Mouse (Mus musculus): ENCODE measurements around the gene Heatr5a.

Heatr5a gene

DNA sequence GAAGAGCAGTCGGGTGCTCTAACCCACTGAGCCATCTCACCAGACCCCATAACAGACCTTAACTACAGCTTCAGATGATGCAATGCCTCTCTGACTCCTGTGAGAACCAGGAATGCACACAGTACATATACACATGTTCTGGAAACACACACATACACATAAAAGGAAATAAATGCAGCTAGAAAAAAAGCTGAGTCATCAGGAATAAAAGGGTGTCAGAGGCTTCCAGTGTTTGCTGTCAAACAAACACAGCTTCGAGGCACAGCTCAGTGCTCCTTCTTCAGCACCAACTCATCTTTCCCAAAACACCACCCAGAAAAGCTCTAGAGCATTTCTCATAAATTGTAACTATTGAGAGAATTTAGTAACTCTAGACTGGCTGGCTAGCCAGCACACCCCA lies 86.3 kb downstream of the Heatr5a start:
- no peak for DNase-seq (ENCODE audit: low spot score in 2 of 2)

DNA sequence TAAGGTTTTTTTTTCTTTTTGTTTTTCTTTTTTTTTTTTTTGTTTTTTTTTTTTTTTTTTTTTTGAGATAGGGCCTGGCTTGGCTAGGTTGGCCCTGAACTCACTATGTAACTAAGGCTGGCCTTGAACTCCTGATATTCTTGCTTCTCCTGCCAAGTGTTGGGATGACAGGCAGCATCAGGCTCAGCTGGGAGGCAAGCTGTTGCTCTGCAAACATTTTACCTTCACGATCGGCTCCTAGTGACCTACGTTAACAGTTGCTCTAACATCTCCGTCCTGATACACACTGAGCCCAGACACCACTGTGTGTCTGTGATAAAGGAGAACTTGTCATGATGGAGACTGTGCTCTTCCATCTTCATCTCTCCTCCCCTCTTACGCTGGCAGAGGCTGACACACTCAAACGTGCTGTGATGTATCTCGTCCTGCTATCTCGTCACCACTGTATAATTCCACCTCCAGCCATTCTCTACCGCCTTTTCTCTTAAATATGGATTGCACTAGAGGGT lies 87.8 kb downstream of the Heatr5a start:
- DNase-seq (ENCODE audit: low spot score in 2 of 2): no peak

DNA sequence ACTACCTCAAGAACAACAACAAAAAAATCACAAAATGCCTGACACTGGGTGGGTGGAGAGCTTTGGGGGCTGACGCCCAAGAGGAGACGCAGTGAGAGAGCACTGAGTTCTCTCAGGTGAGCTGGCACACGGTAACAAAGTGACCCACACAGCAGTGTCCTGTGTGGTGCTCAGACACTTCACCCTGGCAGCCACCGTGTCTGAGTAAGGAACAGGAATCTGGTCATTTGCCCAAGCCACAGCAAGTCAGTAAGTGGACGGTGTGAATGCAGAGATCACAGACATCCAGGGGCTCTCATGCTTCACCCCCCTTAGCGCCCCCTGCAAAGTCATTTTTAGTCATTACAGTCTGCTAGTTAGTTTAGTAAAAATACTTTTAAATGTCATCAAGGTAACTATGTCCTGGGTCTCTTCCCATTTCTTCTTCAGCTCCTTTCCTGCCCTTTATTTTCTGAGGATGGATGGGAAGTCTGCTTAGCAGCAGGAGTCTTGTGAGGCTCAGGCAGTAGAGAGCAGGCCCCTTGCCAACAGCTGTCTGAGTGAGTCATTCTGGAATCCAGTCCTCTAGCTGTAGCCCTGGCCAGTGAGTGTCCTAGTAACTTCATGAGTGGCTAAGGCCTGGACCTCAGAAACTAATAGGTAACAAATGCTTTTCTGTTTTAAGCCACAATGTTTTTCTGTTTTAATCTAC lies 88.4 kb downstream of the Heatr5a start:
- DNase-seq (ENCODE audit: low spot score in 2 of 2): no peak

DNA sequence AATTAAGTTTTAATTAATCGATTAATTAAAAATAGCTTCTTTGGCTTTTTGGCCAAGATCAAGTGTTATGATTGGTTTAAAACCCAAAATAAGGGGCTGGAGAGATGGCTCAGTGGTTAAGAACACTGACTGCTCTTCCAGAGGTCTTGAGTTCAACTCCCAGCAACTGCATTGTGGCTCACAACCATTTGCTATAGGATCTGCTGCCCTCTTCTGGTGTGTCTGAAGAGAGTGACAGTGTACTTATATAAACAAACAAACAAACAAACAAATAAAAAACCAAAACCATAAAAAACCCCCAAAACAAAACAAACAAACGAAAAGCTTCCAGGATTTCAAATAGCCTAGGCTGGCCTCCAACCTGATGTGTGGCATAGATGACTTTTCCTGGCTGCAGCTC lies 89.3 kb downstream of the Heatr5a start:
- DNase-seq (ENCODE audit: low spot score in 2 of 2): no peak

DNA sequence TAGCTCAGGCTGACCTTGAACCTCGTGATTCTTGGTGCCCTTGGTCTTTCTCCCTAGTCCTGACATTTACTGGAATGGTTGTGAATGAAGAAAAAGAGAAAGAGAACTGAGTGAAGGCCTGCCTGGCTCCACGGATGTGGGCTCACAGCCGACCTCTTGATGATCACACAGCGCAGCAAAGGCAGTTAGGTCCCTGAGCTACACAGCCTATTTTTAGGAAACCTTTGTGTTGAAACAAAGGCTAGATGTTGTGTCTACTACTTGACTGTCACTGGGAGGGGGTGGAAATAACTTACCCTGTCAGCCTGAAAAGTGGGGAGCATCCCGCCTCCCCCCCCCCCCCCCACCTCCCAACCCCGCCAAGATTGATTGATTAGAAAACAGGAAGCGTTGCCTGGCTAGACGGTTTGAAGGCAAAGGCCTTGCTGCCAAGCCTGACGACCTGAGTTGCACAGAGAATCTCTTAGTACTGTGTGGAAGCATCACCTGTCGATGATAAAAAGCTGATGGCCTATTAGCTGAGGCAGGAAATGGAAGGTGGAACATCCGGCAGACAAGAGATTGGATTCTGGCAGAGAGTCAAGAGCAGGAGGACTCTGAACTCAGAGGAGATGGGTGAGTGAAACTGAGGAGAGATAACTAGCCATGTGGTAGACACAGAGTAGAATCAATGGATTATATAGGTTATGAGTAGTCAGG lies 99.5 kb downstream of the Heatr5a start:
- DNase-seq (ENCODE audit: low spot score in 2 of 2): no peak

DNA sequence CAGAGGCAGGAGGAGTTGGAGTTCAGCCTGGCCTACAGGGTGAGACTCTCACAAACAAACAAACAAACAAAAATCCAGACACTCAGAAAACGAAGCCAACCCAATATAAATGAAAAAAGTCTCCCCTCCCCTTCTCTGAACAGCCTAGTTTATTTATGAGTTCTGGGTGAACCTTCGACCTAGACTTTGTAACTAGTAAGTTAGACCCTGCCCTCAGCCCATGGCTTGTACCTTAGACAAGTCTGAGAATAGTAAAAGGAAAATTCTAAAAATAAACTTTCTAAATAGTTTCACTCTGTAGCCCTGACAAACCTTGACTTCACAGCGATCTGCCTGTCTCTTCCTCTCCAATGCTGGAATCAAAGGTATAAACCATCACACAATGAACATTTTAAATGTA lies 101.6 kb downstream of the Heatr5a start:
- no peak for DNase-seq (ENCODE audit: low spot score in 2 of 2)

DNA sequence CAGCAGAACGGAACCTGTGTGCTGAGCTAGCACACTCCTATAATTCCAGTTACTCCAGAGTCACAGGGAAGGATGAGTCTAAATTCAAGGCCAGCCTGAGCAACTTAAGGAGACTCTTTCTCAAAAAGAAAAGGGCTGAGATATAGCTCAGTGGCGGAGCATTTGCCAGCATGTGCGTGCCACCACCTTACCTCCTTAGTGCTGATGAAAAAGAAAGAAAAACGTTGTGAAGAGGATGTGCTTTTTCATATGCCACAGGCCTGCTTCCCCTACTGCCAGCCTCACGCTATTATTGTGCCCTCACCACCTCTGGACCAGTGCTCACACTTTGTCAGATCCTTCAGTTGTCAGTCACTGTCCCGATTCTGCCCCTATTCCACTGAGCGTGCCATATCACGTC lies 104.0 kb downstream of the Heatr5a start:
- no peak for DNase-seq (ENCODE audit: low spot score in 2 of 2)

DNA sequence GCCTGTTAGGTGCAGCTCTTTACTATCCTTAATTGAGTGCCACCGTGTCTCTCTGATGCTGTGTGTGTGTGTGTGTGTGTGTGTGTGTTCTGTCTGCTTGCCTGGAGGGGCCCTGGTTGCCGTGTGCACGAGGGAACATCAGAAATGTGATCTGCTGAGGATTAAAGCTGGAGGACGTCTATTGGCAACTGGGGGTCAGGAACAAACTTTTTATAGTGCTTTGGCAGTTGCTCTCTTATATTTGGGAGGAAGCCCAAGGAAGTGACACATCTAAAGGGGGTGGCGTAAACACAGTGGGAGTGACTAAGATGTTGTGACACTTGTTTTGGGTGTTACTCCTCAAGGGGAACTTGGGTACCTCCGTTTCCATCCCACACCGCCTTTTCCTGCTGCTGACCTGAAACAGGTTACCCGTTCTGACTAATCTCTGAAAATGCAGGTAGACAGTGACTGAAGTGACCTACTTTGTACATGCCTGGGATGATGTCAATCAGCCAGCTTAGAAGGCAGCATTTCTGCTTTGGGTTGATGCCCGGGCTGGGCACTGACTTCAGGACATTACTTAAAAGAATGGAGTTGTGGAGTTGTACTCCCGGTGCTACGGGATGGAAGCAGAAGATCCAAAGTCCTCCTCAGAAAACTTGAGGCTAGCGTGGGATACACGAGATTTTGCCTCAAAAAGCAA lies 104.8 kb downstream of the Heatr5a start:
- DNase-seq (ENCODE audit: low spot score in 2 of 2): no peak

DNA sequence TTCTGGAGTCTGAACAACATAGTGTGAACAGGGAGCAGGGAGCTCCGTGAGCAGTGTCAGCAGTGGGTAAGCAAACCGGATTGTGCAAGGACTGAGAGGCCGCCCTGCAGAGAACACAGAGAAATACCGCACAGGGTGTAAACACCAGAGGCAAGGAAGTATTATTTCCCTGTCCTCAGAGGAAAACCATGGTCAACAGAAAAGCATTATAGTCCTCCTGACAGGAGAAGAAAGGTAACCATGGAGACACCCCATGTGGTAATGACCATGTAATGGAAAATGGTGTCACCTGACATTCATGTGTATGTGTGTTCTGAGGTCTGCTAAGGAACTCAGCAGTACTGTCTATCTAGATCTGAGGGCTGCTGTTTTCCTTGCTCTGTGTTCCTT lies 105.3 kb downstream of the Heatr5a start:
- no peak for DNase-seq (ENCODE audit: low spot score in 2 of 2)

DNA sequence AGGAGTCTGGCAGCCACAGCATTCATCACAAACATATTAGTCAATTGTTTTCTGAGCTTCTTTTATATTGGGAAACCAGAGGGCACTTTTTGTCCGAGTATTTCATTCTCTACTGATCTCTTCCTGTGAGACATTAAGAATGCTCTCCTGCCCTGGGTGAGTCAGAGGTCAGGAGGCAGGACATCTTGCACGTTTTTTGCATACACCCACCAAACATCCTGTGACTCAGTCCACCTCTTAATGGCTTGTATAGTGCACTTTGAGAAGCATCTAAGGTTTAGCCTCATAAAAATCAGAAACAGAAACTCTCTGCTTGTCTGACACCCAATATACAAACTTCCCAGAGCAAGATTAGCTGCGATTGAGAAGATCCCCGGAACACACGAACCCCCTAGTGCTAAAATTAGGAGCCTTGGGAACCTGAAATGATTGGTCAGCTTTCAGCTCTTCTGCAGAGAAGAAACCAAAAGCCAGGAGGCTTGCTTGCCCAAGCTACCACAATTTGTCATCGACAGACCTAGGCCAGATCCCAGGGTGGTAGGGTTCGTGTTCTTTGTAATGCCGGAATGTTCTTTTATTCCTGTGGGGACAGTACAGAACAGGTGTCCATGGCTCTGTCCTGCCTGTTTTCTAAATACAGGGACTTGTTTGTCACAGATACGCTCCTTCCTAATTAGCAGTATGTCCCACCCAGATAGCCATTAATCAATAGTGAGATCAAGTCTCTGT lies 105.9 kb downstream of the Heatr5a start:
- DNase-seq (ENCODE audit: low spot score in 2 of 2): no peak

DNA sequence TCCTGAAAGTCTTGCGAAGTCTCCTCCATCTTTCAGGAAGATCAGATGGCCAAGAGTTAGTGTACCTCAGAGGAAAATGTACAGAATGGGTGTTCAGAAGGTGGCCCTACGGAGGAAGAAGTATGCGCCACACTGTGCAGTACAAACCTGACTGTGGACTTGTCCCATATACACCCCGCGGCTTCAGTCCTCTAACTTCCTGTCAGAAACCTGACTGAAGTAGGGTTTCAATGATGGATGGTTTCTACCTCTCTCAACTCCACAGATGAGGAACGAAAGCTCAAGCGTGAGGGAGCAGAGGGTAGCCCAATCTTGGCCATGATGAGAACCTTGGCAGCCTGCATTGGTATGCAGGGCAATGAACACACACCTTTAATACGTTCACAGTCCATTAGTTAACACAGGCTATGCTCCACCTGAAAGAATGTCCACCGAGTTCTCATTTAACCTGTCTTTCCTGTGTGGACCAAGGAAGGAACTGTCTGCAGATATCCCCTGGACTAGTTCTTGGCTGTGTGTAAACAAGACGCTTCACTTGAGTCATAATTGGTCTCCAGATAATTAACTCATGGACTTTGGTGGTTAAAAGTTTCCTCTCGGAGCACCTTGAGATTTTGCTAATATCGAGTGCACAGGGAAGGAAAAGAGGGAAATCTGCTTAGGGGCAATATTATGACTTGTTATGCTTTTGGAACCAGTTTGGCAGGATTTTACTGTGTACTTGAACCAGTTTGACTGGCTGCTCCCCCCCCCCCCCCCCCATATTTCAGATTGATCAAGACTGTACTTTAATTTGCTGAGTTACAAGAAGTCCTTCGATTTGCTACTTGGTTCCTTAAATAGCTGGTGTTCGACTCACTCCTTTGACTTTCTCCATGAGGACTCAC lies 107.8 kb downstream of the Heatr5a start:
- DNase-seq (ENCODE audit: low spot score in 2 of 2): no peak

DNA sequence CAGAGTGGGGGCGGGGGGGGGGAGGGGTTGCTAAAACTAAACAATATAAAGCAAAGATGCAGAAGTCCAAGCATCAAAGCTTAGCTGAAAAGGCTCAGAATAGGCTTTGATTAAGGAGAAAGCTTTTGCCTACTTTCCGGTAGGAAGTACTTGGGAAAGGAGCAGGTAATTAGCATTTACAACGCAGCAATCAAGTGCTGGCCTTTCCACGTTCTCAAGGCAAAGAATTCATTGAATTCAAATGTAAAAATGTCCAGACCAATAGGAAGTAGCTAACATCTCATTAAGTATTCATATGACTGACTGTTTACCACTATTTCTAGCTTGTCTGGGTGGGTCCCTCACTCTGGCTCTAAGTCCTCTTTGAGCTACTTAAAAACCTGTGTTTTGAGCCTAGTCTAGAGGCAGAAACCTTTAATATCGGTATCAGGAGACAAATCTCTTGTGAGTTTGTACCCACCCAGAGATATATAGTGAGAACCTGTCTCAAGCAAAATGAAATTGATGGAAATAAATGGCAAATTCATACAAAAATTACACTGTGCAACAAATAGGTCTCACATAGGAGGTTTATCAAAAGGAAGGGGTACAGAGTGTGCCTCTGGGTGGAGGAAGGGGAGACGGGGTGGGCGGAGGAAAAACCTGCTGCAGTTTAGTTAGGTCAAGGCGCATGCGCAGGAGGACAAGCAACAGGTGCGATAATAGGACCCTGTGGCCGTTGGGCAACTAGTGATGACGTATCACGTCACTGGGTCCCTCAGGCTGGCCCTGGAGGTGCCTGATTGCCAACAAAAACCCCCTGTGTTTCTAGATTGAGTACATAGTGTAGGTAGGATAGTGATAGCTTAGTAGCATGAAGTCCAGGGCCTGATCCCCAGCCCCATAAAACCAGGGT lies 112.7 kb downstream of the Heatr5a start:
- DNase-seq (ENCODE audit: low spot score in 2 of 2): no peak

DNA sequence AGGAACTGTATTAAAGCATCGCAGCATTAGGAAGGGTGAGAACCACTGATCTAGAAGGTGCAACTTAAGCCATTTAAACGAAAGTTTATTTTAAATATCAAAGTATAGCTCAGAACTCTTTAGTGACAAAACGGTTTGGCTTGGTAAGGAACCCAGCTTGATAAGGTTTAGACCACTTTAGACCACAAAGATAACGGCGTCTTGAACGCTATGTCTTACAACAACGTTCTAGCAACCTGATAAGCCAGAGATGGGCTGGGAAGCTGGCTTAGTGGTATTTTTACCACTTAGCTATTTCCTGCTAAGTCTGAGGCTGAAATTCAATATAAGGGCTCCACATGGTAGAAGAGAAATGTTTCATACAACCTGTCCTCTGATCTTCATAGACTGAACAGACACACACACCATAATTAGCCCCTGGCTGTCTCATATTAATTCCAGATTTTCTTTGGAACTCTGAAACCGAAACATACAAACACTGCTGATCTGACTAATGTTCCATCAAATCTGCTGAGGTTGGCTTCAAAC lies 114.3 kb downstream of the Heatr5a start:
- DNase-seq (ENCODE audit: low spot score in 2 of 2): no peak

DNA sequence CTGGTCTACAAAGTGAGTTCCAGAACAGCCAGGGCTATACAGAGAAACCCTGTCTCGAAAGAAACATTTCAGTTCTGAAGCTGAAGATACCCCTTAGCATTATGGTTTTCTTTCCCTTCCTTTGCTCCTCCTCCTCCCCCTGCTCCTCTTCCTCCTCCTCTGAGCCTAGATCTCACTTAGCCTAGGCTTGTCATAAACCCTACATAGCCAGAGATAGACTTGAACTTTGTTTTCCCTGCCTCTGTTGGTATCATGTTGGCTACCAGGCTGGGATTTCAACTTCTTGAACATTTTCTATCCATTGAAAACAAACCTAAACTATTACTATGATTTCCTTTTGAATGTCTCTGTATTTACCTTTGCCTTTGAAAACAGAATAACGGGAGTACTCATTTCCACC lies 115.2 kb downstream of the Heatr5a start:
- no peak for DNase-seq (ENCODE audit: low spot score in 2 of 2)

DNA sequence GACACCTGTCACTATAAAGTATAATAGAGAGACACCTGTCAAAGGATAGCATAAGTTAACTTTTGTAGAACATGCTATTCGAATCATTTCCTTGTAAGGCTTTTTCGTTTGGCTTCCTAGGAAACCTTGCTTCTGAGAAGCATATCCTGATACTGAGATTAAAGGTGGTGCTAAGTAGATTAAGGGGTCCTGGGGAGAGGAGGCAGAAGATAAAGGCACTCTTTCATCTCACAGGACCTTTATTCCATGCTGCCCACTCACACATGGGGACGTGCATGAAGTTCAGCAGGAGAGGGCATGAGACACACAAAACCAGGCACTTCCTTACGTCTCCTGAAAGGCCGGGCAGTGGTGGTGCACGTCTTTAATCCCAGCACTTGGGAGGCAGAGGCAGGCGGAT lies 115.7 kb downstream of the Heatr5a start:
- DNase-seq (ENCODE audit: low spot score in 2 of 2): no peak

DNA sequence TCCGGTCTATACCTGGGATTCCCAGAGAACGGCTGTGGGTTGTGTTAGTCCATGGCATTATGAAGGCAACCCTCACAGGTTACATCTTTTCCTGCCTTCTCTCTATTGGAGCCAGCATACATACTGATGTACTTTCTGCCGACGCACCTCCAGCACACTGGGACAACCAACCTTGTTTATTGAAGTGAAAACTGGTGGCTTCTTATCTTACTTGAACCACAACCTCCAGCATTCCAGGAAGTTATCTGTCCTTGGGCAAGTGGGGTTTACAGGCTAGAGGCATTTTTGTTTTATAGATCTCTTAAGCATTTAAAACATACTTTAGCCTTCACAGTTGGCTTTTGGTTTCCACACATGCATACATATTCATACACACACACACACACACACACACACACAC lies 119.5 kb downstream of the Heatr5a start:
- DNase-seq (ENCODE audit: low spot score in 2 of 2): no peak

DNA sequence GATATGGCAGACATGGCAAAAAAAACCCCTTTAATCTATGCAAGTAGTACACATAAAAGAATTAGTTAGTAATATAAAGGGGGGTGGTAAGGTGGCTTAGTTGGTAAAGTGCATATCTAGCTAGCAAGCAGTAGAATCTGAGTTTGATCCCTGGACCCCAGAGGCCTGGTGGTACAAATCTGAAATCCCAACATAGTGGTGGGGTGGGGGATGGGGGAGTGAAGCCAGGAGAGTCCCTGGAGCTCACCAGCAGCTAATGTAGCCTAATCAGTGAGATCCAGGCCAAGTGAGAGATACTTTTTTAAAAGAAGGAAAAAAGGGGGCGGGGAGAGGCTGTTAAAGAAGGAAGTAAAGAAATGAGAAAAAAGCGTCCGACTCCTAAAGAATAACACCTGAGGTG lies 120.0 kb downstream of the Heatr5a start:
- no peak for DNase-seq (ENCODE audit: low spot score in 2 of 2)

DNA sequence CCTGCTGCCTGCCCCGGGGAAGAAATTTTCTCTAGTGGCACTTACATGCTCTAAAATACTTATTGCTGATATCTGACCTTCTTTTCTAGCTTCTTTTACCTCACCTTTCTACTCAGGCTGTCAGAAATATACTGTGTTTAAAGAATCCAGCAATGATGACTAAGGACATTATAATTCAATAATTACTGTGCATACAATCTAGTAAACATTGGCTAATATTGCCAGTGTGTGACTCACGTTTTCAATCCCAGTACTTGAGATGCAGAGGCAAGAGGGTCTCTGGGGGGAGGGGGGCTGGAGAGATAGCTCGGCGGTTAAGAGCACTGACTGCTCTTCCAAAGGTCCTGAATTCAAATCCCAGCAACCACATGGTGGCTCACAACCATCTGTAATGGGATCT lies 120.8 kb downstream of the Heatr5a start:
- DNase-seq (ENCODE audit: low spot score in 2 of 2): no peak

DNA sequence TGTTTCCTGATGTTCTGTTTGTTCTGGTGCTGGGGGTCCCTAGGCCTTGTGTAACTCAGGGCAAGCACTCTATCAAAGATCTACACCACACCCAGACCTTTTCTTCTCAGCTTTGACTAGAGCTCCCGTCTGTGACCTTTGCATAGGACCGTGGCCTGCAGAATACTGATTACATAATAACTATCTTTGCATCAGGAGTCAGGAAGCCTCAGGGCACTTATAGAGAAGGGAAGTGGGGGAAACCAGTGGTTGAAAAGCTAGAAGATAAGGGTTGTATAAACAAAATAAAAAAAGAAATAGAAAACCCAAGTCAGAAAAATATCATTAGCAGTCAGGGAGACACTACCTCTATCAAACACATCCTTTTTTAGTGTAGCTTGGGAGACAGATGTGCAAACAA lies 121.2 kb downstream of the Heatr5a start:
- DNase-seq (ENCODE audit: low spot score in 2 of 2): no peak
